Mouse (Mus musculus): ENCODE measurements around the gene Rnf220.

Rnf220 gene

GRCm38 (mm10) chr4:117341282-117341681 lies 155.6 kb downstream of the Rnf220 start:
- no peak for DNase-seq (ENCODE audit: low spot score)

GRCm38 (mm10) chr4:117339796-117340195 lies 157.1 kb downstream of the Rnf220 start:
- no peak for DNase-seq (ENCODE audit: low spot score)

GRCm38 (mm10) chr4:117330836-117331475 lies 165.9 kb downstream of the Rnf220 start:
- peak; percentile 78 for DNase-seq (ENCODE audit: low spot score)

- DNase-seq (ENCODE audit: low spot score), result no peak
Measured at GRCm38 (mm10) chr4:117330132-117330531, 166.7 kb downstream of the Rnf220 start.

- no peak for DNase-seq (ENCODE audit: low spot score)
Measured at GRCm38 (mm10) chr4:117326915-117327314, 169.9 kb downstream of the Rnf220 start.

GRCm38 (mm10) chr4:117325076-117325475 lies 171.8 kb downstream of the Rnf220 start:
- no peak for DNase-seq (ENCODE audit: low spot score)

GRCm38 (mm10) chr4:117323515-117324344 lies 173.1 kb downstream of the Rnf220 start:
- DNase-seq (ENCODE audit: low spot score), result peak; percentile 87

- DNase-seq (ENCODE audit: low spot score), result no peak
Measured at GRCm38 (mm10) chr4:117321011-117321410, 175.8 kb downstream of the Rnf220 start.

GRCm38 (mm10) chr4:117318508-117318907 lies 178.3 kb downstream of the Rnf220 start:
- DNase-seq (ENCODE audit: low spot score), result no peak

- peak; percentile 59 for DNase-seq (ENCODE audit: low spot score)
Measured at GRCm38 (mm10) chr4:117317701-117318190, 179.1 kb downstream of the Rnf220 start.

- DNase-seq (ENCODE audit: low spot score), result no peak
Measured at GRCm38 (mm10) chr4:117316800-117317199, 180.1 kb downstream of the Rnf220 start.

- DNase-seq (ENCODE audit: low spot score), result no peak
Measured at GRCm38 (mm10) chr4:117314849-117315500, 181.9 kb downstream of the Rnf220 start.

GRCm38 (mm10) chr4:117313085-117313424 lies 183.8 kb downstream of the Rnf220 start:
- DNase-seq (ENCODE audit: low spot score), result peak; percentile 72

- peak; percentile 49 for DNase-seq (ENCODE audit: low spot score)
Measured at GRCm38 (mm10) chr4:117312416-117313084, 184.3 kb downstream of the Rnf220 start.

- DNase-seq (ENCODE audit: low spot score), result peak; percentile 19
Measured at GRCm38 (mm10) chr4:117311891-117312290, 185.0 kb downstream of the Rnf220 start.

- DNase-seq (ENCODE audit: low spot score), result no peak
Measured at GRCm38 (mm10) chr4:117309427-117309826, 187.4 kb downstream of the Rnf220 start.

GRCm38 (mm10) chr4:117307270-117307669 lies 189.6 kb downstream of the Rnf220 start:
- DNase-seq (ENCODE audit: low spot score), result no peak

GRCm38 (mm10) chr4:117305461-117305860 lies 191.4 kb downstream of the Rnf220 start:
- DNase-seq (ENCODE audit: low spot score), result no peak

- peak; percentile 51 for DNase-seq (ENCODE audit: low spot score)
Measured at GRCm38 (mm10) chr4:117304239-117305025, 192.4 kb downstream of the Rnf220 start.

- no peak for DNase-seq (ENCODE audit: low spot score)
Measured at GRCm38 (mm10) chr4:117303581-117304238, 193.1 kb downstream of the Rnf220 start.

Measured in embryo, embryonic 10.5 days (tissue).